Mouse (Mus musculus) layer of hippocampus, postnatal 25 days (tissue): ENCODE measurements around the gene M1ap. TPM values are rescaled to one million over a fixed set of nuclear protein-coding genes. Genes with fewer than 3 reads are reported as not detected.

Experiments used
- DNase-seq, 2 experiments: peaks; one replicate each; pipeline ENCODE4 v3.0.0; 2022; ENCODE audit warnings: mixed read lengths in 2 of 2, low spot score in 1 of 2; ENCODE audit errors: extremely low spot score in 1 of 2
- total RNA-seq, 2 experiments: library from RNA; stranded (reverse); gene quantifications; 2 replicates each; pipeline ENCODE4 v1.2.3; 2021

M1ap gene
- total RNA-seq, 2 experiments from 2014 or later = 0.34 TPM; not detected in 1

- DNase-seq = no peak
These were observed 58.8 kb downstream of the M1ap start for GRCm38 (mm10) chr6:83005444-83006011.

DNA sequence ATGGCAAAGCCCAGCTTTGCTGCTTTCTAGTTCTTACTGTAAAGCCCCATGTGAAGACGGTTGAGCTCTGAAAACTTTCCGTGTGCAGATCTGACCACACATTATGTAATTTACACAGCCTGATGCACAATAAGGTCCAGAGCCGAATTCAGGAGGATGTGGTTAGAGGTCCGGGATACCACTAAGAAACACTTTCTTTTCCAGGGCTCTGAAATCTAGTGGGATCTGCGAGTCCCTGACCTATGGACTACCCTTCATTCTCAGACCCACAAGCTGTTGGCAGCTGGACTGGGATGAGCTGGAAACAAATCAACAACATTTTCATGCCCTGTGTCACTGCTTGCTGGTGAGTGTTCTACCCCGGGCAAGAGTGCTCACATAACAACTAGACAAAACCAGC, 59.4 kb downstream of the M1ap start:
- no peak for DNase-seq

GRCm38 (mm10) chr6:83008659-83009058, 62.0 kb downstream of the M1ap start:
- DNase-seq = no peak

DNA sequence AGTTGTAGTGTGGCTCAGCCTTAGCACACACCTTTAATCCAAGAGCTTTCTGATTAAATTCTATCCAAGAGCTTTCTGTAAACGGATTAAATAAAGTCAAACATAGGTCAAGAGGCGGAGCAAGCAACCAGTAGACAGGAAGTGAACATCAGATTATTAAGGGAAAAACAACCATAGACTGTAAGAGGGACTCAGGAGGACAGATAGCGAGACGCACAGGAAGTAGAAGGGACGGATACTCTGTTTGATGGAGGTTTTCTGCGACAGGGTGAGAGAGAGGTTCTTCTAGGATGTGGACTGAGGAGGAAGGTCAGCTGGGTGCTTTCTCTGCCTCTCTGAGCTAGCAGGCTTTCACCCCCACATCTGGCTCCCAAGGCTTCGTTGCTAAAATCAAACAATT, 63.3 kb downstream of the M1ap start:
- DNase-seq = no peak

DNA sequence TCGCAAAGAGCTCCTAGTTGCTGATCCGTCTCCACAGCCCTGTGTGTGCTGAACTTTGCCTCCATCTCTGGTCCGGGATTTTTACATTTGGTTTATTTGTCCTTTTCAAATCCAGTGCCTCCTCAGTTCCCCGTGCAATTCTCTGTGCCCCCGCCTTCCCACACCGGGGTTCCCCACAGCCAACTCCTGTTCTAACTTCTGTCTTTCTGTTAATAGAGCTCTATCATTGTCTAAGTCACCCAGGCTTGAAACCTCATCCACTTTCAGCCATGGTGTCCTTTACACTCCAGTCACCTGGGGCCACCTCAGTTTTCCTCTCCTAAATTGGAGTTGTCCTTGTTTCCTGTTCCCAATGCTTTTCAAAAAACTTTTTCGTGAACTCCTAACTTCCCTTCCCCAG, 64.6 kb downstream of the M1ap start:
- no peak for DNase-seq

DNA sequence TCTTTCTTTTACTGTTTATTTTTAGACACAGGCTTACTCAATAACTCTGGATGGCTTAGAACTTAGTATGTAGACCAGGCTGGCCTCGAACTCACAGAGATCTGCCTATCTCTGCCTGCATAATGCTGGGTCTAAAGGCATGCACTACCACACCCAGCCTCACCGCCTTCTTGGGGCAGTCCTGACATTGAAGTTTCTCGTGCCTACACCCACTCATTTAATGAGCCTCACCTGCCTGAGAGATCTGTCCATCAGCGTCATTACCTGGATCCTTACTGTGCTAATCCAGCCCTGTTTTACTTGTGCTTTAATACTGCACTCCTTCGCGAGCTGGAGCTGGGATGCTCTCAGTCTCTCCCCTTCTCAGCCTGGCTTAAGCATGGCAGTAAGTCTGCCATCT, 65.1 kb downstream of the M1ap start:
- no peak for DNase-seq

DNA sequence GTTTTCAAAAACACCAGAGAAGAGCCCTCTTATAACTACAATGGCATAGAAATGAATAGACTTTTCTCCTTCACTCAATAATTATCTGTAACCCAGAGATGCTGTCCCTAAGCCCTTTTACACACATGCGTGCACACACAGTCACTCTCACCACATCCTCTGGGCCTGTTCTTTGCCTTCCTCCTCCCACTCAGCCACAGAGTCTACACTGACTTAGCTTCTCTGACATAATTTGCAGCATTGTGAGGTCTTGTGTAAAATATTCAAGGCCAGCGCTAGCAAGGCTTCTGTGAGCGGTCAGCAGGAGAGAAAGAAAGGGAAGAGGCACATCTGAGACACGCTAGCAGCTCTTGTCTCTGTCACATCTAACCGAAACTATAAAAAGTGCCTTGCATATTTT, 66.7 kb downstream of the M1ap start:
- no peak for DNase-seq

DNA sequence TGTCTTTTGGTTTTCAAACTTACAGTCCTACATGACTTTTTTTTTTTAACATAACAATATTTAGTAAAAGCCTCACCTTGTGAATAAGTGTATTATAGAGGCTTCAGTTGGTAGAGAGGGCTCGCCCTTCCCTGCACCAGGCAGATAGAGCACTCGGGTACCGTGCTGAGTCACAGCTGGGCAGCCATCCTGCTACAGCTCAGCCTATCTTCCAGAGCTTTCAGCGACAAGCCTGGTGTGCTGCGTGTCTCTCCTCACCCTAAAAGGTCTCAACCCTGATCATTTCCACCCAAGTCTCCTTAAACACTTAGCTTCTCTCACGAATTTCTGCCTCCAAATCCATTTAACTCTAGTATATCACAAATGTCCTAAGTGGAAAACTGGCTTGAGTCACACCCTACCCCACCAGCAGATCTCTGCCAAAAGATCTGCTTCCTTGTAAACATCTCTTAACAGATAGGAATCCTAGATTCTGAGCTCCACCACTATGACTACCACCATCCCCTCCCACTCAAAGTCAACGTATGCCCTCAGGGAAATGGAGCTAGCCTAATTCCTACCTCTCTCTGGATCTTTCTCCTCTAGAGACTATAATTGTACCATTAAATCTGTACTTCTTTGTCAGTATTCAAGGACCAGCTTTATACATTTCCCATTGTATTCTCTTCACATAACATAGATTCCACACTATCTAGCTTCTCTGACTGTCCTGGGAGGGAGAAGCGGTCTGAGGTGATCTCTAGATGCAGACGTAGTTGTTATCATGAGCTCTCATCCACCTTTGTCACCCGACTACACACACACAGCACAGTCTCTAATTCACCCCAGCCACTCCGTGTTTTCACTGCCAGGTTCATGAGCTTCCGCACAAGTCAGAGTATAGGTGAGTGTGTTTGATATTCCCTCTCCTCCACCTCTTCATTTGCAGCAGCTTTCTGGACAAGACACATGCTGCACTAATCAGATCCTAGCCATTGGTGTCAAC, 68.1 kb downstream of the M1ap start:
- DNase-seq = no peak

DNA sequence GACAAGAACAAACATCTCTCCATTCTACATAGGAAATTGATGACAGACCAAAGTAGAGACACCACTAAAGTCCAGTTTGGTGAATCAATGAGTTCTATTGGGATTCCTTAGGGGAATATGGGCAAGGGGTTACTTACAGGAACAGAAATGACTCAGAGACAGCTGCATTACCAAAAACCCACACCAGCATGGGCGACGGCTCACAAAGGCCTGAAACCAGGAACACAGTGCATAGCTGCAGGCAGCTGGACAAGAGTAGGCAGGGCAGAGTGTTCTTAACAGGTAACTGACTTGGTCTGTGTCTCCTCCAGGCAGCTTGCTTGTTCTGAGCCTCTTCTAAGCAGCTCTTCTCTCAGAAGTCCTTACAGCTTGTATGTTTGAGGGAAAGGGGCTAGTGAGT, 69.0 kb downstream of the M1ap start:
- no peak for DNase-seq

- DNase-seq = no peak
These were observed 70.5 kb downstream of the M1ap start for GRCm38 (mm10) chr6:83017190-83017589.

DNA sequence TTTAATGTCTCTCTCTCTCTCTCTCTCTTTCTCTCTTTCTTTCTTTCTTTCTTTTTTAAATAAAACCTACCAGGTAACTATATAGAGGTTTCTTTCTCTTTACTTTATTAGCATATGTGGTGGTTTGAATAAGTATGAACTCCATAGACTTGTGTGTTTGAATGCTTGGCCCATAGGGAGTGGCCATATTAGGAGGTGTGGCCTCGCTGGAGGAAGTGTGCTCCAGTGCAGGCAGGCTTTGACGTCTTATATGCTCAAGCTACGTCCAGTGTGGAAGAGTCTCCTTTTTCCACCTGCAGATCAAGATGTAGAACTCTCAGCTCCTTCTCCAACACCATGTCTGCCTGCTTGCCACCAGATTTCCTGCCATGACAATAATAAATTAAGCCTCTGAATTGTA, 72.3 kb downstream of the M1ap start:
- no peak for DNase-seq

GRCm38 (mm10) chr6:83020121-83020520, 73.4 kb downstream of the M1ap start:
- DNase-seq = no peak

DNA sequence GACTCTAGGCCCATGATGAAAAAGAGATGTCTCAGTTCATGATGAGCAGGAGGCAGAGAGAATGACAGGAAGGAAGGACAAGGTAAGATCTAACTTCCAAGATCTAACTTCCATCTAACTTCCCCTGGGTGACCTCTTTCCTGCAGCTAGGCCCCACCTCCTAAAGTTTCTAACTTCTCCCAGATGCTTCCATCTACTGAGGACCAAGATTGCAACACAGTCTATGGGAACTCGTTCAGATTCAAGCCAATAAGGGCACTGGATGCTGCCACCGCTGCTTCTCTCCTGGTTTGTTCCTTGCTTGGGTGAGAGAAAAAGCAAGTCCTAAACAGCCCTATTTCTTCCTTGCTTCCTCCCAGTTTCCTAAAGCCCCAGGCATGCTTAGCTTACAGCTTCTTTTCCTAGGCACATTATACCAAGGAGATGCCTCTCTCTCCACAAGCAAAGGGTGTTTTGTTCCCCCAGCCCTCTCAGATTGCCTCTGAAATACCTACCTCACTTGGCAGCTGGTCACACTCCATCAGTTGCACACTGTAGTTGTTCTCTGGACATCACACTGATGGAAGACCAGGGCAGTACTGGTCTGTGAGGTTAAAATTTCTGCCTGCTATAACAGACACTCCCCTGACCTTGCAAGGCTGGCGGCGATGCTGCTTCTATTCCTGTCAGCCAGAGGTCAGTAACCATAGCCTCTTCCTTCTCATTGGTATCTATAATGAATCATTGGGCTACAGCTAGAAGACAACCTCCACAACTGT, 74.3 kb downstream of the M1ap start:
- DNase-seq = no peak

DNA sequence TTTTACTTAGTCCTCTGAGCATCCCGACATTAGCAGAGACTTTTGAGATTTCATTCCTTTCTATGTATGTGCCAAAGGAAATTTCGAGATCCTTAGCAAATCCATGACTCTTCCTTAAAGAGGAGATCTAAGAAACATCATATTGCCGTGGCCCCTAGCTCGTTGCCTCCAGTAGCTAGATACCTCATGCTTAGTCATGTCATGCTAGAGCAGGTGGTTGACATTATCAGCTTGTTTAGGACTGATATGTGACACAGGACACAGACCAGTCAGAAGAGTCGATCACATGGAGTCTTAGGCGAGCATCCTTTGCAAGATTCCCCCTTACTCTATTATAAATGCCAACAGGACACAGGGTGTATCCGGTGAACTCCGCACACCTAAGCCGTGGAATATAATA, 76.3 kb downstream of the M1ap start:
- no peak for DNase-seq

GRCm38 (mm10) chr6:83023786-83024185, 77.1 kb downstream of the M1ap start:
- no peak for DNase-seq

GRCm38 (mm10) chr6:83024421-83024820, 77.7 kb downstream of the M1ap start:
- DNase-seq = no peak

GRCm38 (mm10) chr6:83025221-83025620, 78.5 kb downstream of the M1ap start:
- no peak for DNase-seq

DNA sequence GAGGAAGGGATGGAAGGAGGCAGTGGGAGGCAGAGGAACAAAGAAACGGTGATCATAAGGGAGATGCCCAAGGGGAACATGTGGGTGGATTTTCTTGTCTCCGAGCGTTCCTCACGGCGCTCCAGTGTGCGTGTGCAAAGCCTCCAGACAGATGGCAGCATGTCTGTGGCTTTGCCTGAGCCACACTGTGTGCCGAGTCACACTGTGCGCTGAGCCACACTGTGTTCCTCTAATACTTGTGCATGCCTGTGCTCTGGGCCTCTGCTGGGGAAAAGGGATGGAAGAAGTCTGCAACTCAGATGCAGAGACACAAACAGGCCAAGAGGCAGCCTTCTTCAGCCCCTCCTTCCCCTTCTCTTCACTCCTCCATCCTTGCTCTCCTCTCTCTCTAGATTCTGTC, 80.6 kb downstream of the M1ap start:
- DNase-seq = no peak

- no peak for DNase-seq
These were observed 81.0 kb downstream of the M1ap start for GRCm38 (mm10) chr6:83027706-83028105.

DNA sequence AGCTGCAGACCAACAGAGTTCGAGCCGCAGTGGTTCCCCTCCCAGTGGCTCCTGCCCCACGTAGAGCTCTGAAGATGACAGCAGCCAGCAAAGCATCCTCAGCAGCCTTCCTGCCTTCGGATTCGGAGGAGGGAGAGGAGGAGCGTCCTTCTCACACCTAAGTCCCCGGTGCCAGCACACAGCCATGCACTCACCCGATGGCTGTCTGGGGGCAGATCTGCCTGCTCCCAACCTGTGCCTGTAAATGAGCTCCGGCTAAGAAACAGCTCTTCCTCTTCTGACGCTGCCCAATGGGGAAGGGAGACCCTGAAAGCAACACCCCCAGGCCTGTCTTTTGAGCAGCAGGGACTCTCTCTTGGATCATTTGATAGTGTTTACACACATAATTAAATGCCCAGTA, 83.1 kb downstream of the M1ap start:
- no peak for DNase-seq

GRCm38 (mm10) chr6:83031111-83031510, 84.4 kb downstream of the M1ap start:
- no peak for DNase-seq
